Mouse (Mus musculus) heart, embryonic 16.5 days (tissue): ENCODE data around the gene Fam214a. TPM values are rescaled to one million over a fixed set of nuclear protein-coding genes. Genes with fewer than 3 reads are reported as not detected.
"Not testable (repeated sequence)": the region's sequence is repeated elsewhere in the genome, so short reads cannot be mapped to it uniquely, and the experiment has no call there.

Source experiments
- ATAC-seq: fragments of 200-750 bp; cut with Nextera tagmentation; replicated peaks from 2 replicates; pipeline ENCODE4 v1.8.0; 2017; ENCODE audit warnings: moderate number of reproducible peaks; ENCODE audit not compliant: insufficient read depth, low FRiP score; ENCODE audit errors: extremely low read depth
- H3K27ac ChIP-seq: fragments of 300-500 bp; sonication (generic); 2 replicates; pipeline ENCODE4 v1.5.1; 2014; ENCODE audit warnings: mild to moderate bottlenecking, low read length, control low read depth, moderate library complexity
- H3K27me3 ChIP-seq: fragments of 300-500 bp; sonication (generic); 2 replicates; pipeline ENCODE4 v1.6.1; 2014; ENCODE audit warnings: low read length, mixed read lengths; ENCODE audit not compliant: control insufficient read depth, insufficient read depth
- H3K36me3 ChIP-seq: fragments of 300-500 bp; sonication (generic); 2 replicates; pipeline ENCODE4 v1.6.1; 2014; ENCODE audit not compliant: control insufficient read depth, insufficient read depth
- H3K4me1 ChIP-seq: fragments of 300-500 bp; sonication (generic); 2 replicates; pipeline ENCODE4 v1.6.1; 2014; ENCODE audit warnings: low read length, mixed read lengths; ENCODE audit not compliant: control insufficient read depth, insufficient read depth
- H3K4me2 ChIP-seq: fragments of 300-500 bp; sonication (generic); 2 replicates; pipeline ENCODE4 v1.6.1; 2014; ENCODE audit warnings: low read depth, mild to moderate bottlenecking, control low read depth, low read length
- H3K4me3 ChIP-seq: fragments of 300-500 bp; sonication (generic); 2 replicates; pipeline ENCODE4 v1.5.1; 2014; ENCODE audit warnings: mild to moderate bottlenecking, control low read depth, low read length
- H3K9ac ChIP-seq: fragments of 300-500 bp; sonication (generic); 2 replicates; pipeline ENCODE4 v1.6.1; 2014; ENCODE audit warnings: low read length, control low read depth
- H3K9me3 ChIP-seq: fragments of 300-500 bp; sonication (generic); replicated peaks from 2 replicates; pipeline ENCODE4 v1.6.1; 2016; ENCODE audit warnings: low read length; ENCODE audit not compliant: control insufficient read depth
- WGBS: fragments of 180-500 bp; shearing (Covaris S2); extraction: QIAGEN DNeasy Blood & Tissue Kit; methylation state at CpG from one replicate; pipeline ENCODE4 v1.1.7; 2014; 5-methylcytosine and 5-hydroxymethylcytosine counted together
- polyA plus RNA-seq: library from polyadenylated mRNA; unstranded; fragments of >200 nt; fragmentation: Nextera tagmentation; extraction: Ambion mirVana; gene quantifications from 2 replicates; pipeline ENCODE4 v1.2.1, GENCODE M21; 2015

The Fam214a gene
- polyA plus RNA-seq, 1 experiment from 2014 or later, result 11.4 TPM

DNA sequence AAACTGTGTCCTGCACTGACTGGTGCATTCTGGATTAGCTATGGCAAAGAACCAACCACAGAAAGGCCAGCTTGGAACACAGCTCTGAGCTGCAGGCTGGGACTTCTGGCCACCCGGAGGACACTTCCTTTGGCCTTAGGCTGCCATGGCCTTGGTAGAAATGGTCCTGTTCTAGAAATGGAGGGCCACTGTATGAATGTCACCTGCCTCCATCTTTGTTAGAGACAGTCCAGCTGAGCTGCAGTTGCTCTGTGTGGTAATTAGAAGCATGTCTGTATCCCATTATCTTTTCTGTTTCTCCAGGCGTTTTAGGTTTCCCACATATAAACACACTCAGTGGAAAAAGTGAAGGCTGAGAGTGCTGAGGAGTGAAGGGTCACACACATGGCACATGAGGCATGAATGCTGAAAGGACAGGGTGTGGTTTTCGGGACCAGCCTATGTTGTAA, 29.0 kb downstream of the Fam214a start:
- H3K36me3 ChIP-seq, result no peaks in the 10 kb centered on the region
- no peaks in the 10 kb centered on the region for H3K27me3 ChIP-seq
- no peak overlapping the region for H3K4me2 ChIP-seq
- peak overlapping the region; percentile 76 for H3K27ac ChIP-seq
- no peak overlapping the region for H3K9ac ChIP-seq
- H3K4me3 ChIP-seq, result no peak overlapping the region
- peak; percentile 59; the same call in 1 of the 2 replicates for ATAC-seq
- peaks cover 36% of the 10 kb centered on the region for H3K4me1 ChIP-seq
- WGBS, result 54% methylated on average over 3 of the region's 3 CpGs
- no peaks in the 10 kb centered on the region for H3K9me3 ChIP-seq

DNA sequence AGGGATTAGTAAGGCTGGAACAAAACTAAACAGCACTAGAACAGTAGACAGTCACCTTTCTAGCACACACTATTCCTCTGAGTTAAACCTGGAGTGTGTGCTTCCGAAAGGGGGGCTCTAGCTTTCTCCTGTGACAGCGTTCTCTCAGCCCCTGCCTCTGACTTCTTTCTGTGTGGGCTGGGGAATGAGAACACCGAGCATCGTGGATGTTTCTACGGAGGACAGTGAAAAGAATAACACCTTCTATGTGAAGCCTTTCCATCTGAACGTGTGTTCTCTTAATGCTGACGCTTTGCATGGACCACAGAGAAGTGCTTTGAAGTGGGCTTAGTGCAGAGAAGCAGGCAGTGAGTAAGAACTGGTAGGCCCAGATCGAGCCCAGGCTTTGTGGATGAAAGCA, 29.5 kb downstream of the Fam214a start:
- Histone ChIP-seq H3K9me3 (no peaks in the 10 kb centered on the region), H3K27ac (peak overlapping the region; percentile 76), H3K4me2 (peak overlapping the region; percentile 26), H3K4me1 (peaks cover 33% of the 10 kb centered on the region), H3K4me3 (no peak overlapping the region), H3K36me3 (no peaks in the 10 kb centered on the region), H3K9ac (peak overlapping the region; percentile 43; the same call in 1 of the 2 replicates), H3K27me3 (no peaks in the 10 kb centered on the region)
- WGBS, result 67% methylated on average over 8 of the region's 8 CpGs
- ATAC-seq, result 0 out of 2 replicates have a peak, but pooled peaks have one; percentile 16

DNA sequence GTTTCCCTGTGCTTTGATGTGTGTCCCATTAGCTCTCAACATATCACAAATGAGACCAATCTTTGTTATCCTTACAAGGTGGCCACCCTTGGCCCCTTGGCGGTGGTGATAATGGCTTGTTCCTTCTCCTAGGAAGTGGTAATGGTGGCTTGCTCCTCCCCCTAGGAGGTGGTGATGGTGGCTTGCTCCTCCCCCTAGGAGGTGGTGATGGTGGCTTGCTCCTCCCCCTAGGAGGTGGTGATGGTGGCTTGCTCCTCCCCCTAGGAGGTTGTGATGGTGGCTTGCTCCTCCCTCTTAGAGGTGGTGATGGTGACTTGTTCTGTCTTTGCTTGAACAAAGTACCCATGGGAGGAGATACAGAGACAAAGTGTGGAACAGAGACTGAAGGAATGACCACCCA, 30.0 kb downstream of the Fam214a start:
- H3K9me3 ChIP-seq, H3K4me3 ChIP-seq, H3K36me3 ChIP-seq, H3K9ac ChIP-seq, H3K4me2 ChIP-seq, H3K27ac ChIP-seq, ATAC-seq, H3K27me3 ChIP-seq: not testable (repeated sequence)
- 81% methylated on average over 1 of the region's 1 CpGs for WGBS
- peaks cover 31% of the 10 kb centered on the region for H3K4me1 ChIP-seq

DNA sequence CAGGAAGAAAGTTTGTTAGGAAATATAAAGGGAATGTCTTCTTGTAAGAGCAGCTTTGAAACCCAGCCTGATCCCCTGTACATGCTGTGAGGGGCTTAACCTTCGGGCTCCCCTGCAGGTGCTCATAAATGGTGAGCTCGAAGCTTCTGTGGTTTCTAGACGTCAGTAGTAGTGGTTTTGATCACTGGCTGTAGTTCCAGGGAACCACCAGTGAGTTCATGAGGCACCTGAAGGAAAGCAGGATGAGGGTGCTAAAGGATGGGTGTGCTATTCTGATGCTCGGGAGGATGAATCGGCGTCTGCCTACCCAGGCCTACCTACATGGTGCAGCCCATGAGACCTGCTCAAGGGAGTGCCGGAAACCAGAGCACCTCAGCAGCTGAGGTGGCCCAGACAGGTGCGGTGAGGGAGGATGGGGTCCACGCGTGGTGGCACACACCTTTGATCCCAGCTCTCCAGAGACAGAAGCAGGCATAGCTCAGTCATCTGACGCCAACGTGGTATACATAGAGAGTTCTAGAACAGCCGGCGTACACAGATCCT, 32.6 kb downstream of the Fam214a start:
- no peak overlapping the region for H3K4me2 ChIP-seq

DNA sequence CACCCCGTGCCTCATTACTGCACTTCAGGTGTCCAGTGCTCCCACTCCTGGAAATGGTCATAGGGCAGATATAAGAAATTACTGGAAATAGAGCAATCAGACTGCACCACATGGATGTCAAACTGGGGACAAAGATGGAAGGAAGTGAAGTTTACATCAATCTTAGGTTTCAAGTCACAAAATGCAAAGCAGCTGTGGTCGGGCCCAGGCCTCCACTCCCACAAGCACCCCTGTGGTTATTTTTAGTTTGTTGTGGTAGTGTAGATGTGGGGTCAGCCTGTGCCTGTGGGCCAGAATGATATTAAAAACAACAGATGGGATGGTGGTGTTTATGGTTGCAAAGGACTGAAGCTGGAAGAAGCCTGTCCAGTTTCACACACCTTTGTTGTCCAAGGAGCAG, 33.1 kb downstream of the Fam214a start:
- peaks cover 22% of the 10 kb centered on the region for H3K4me1 ChIP-seq

More for the DNA sequence above, 32.6 kb downstream of the Fam214a start:
- Histone ChIP-seq H3K4me3 (no peak overlapping the region), H3K27ac (no peak overlapping the region), H3K9ac (no peak overlapping the region), H3K36me3 (no peaks in the 10 kb centered on the region), H3K9me3 (no peaks in the 10 kb centered on the region), H3K27me3 (no peaks in the 10 kb centered on the region), H3K4me1 (peaks cover 22% of the 10 kb centered on the region)
- ATAC-seq, result no peak; the same call in 1 of the 2 replicates
- 85% methylated on average over 14 of the region's 14 CpGs for WGBS

DNA sequence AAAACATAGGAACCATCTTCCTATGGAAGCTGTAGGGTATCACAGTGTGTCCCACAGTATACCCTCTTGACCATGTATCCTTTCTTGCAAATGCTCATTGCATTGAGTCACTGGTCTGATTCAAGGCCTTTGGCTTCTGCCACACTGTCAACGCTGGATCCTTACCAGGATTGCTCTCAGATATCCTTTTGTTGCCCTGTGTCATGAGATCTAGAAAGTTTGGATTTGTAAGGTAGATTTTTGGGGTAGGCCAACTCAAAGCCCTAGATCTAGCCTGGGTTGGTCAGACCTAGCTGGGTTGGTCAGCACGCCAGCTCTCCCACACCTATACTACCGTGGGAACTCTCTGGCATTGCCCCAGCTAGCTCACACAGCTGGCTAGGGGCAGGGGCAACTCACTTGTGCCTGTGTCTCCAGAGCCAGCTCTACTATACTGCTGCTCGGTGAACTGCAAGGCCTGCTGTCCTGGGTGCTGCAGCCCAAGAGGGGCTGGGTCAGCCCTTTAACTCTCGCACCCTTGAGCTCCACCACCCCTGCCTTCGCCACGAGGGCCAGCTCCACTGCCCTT, 36.3 kb downstream of the Fam214a start:
- H3K27me3 ChIP-seq, result no peaks in the 10 kb centered on the region
- H3K9me3 ChIP-seq, result no peaks in the 10 kb centered on the region
- H3K36me3 ChIP-seq, result no peaks in the 10 kb centered on the region
- no peak overlapping the region for H3K4me2 ChIP-seq
- no peak overlapping the region for H3K27ac ChIP-seq
- H3K9ac ChIP-seq, result no peak overlapping the region
- no peak overlapping the region for H3K4me3 ChIP-seq
- no peak for ATAC-seq
- 90% methylated on average over 7 of the region's 7 CpGs for WGBS
- peaks cover 10% of the 10 kb centered on the region; the same call in 1 of the 2 replicates for H3K4me1 ChIP-seq

More for the DNA sequence above, 33.1 kb downstream of the Fam214a start:
- 51% methylated on average over 2 of the region's 2 CpGs for WGBS
- no peak overlapping the region for H3K9ac ChIP-seq
- no peaks in the 10 kb centered on the region for H3K27me3 ChIP-seq
- no peak overlapping the region for H3K4me3 ChIP-seq
- H3K27ac ChIP-seq, result no peak overlapping the region
- no peak for ATAC-seq
- H3K36me3 ChIP-seq, result no peaks in the 10 kb centered on the region
- H3K4me2 ChIP-seq, result no peak overlapping the region
- no peaks in the 10 kb centered on the region for H3K9me3 ChIP-seq

DNA sequence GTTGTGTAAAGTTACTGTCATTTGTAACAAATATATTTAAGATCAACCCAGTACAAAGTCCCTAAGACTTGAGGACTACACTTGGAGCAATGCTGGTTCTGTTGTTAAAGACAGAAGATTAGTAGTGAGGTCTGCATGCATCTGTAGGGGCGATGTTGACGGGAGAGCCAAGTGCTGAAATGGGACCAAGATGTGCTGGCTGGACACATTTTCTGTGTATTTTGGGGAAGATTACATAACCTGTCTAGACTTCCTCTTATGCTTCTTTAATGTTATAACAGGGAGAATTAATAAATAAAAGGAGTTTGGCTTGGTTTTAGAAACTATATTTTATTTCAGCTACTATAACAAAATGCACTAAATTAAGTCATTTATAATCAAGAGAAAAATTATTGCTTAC, 37.3 kb downstream of the Fam214a start:
- no peaks in the 10 kb centered on the region for H3K27me3 ChIP-seq
- 64% methylated on average over 2 of the region's 2 CpGs for WGBS
- H3K4me2 ChIP-seq, result no peak overlapping the region
- H3K4me1 ChIP-seq, result peaks cover 10% of the 10 kb centered on the region; the same call in 1 of the 2 replicates
- no peak overlapping the region for H3K9ac ChIP-seq
- no peak overlapping the region for H3K4me3 ChIP-seq
- no peaks in the 10 kb centered on the region for H3K9me3 ChIP-seq
- H3K27ac ChIP-seq, result no peak overlapping the region
- H3K36me3 ChIP-seq, result no peaks in the 10 kb centered on the region
- no peak for ATAC-seq

DNA sequence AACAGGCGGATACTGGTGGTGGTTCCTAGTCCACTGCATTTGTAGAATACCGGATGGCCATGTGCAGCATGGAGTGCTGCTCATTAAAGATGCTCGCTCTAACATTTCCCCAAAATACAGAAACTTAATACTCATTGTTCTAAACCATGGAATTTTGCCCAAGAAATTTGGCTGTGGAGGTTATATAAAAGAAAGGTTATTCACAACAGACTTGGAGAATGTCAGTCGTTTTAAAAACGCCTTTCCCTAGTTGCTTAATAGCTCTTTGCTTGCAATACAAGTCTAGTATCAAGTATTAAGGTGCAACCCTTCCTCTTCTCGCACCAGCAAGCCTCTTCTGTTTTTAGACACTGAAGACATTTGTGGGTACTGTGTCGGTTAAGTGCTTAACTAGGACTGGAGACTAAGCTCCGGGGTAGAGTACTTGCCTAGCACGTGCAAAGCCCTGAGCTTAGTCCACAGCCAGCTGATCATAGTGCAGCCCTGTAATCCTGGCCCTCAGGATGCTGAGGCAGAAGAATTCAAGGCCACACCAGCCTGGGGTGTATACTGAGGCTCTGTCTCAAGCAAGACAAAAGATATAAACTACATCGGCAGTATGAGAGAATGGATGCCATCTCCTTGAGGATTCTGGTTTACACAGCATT, 42.0 kb downstream of the Fam214a start:
- Histone ChIP-seq H3K27ac (no peak overlapping the region), H3K4me3 (no peak overlapping the region), H3K4me1 (0 out of 2 replicates have a peak, but pooled peaks cover 3% of the 10 kb centered on the region), H3K27me3 (no peaks in the 10 kb centered on the region), H3K9me3 (no peaks in the 10 kb centered on the region), H3K36me3 (no peaks in the 10 kb centered on the region), H3K4me2 (no peak overlapping the region), H3K9ac (no peak overlapping the region)
- 80% methylated on average over 10 of the region's 10 CpGs for WGBS
- no peak for ATAC-seq

DNA sequence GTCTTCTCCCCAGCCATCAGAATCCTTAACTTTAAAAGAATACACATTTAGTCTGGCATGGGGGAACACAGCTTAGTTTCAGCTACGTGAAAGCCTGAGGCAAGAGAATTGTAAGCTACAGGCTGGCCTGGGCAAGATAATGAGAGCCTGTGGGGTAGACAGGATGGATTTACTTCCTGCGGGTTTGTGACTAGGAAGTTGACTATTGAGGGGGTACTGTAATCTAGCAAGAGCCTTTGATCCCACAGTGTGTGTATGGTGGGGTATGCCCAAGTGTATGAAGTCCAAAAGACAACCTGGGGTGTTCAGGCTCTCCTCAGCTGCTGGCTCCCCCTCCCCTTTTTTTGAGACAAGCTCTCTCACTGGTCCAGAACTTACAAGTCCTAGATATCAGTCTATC, 43.7 kb downstream of the Fam214a start:
- H3K4me2 ChIP-seq, result no peak overlapping the region
- H3K4me1 ChIP-seq, result peaks cover 8% of the 10 kb centered on the region
- no peaks in the 10 kb centered on the region for H3K27me3 ChIP-seq
- WGBS, result 56% methylated on average over 2 of the region's 2 CpGs
- ATAC-seq, result no peak
- no peak overlapping the region for H3K9ac ChIP-seq
- no peak overlapping the region for H3K4me3 ChIP-seq
- H3K36me3 ChIP-seq, result peaks cover 5% of the 10 kb centered on the region; the same call in 1 of the 2 replicates
- H3K27ac ChIP-seq, result no peak overlapping the region
- no peaks in the 10 kb centered on the region for H3K9me3 ChIP-seq
